Mouse (Mus musculus) heart, adult 2 months (tissue): ENCODE data around the gene Phlda2.
"Not testable (repeated sequence)": the region's sequence is repeated elsewhere in the genome, so short reads cannot be mapped to it uniquely, and the experiment has no call there.

Experiments used
- CTCF ChIP-seq: fragments of 200-600 bp; IDR thresholded peaks from 2 replicates; pipeline ENCODE4 v1.8.1; 2022; ENCODE audit warnings: antibody characterized with exemption, mild to moderate bottlenecking, moderate library complexity
- EP300 ChIP-seq: fragments of 200-500 bp; IDR thresholded peaks from 2 replicates; pipeline ENCODE4 v1.6.1; 2011; ENCODE audit warnings: low read depth, low read length, control low read depth; ENCODE audit not compliant: insufficient read depth
- POLR2A ChIP-seq: fragments of 200-500 bp; IDR thresholded peaks from 2 replicates; pipeline ENCODE4 v1.6.1; 2011; ENCODE audit warnings: mild to moderate bottlenecking, low read depth, low read length, control low read depth; ENCODE audit not compliant: insufficient read depth

DNA sequence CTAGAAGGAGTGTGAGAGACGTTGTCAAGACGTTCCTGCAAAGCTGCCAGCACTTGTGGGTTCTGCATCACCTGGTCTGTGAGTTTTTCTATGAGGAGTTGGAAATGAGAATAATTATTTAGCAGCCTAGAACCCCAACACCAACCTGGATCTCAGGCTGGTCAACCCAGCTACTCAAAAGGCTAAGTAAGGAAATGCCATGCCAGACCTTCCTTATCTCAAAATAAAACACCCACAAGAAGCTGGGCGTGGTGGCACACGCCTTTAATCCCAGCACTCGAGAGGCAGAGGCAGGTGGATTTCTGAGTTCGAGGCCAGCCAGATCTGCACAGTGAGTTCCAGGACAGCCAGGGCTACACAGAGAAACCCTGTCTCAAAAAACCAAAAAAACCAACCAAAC is 35.3 kb upstream of the Phlda2 start:
- not testable (repeated sequence) for TF ChIP-seq CTCF, POLR2A, EP300
